Mouse (Mus musculus) MEL (cell line): Measurements from ENCODE around the gene Pip5k1b. TPM values are rescaled to one million over a fixed set of nuclear protein-coding genes. Genes with fewer than 3 reads are reported as not detected.
A peak's percentile ranks its signal among the peaks of the same experiment; 100 is the strongest.

Experiments used
- DNase-seq: peaks from one replicate; pipeline ENCODE4 v3.0.0; 2011; ENCODE audit warnings: low read depth, low spot score
- H3K27ac ChIP-seq: 2 replicates; pipeline ENCODE4 v1.5.1; 2012; ENCODE audit warnings: low read depth, mild to moderate bottlenecking, control low read depth, low read length, moderate library complexity; ENCODE audit not compliant: control insufficient read depth
- H3K27me3 ChIP-seq, 2 experiments: fragments of 150-350 bp in 1 of 2; sonication (generic) in 1 of 2; 2 replicates each; pipeline ENCODE4 v1.6.1; 2012; ENCODE audit warnings: low read length in 2 of 2, mild to moderate bottlenecking in 2 of 2, improper control_type of control experiment in 1 of 2, moderate library complexity in 1 of 2; ENCODE audit not compliant: insufficient read depth in 2 of 2, control insufficient read depth in 1 of 2
- H3K36me3 ChIP-seq, 2 experiments: 2 replicates each; pipeline ENCODE4 v1.6.1; 2012 to 2014; ENCODE audit warnings: low read length in 2 of 2, improper control_type of control experiment in 1 of 2, inconsistent platforms in 1 of 2, mild to moderate bottlenecking in 1 of 2; ENCODE audit not compliant: insufficient read depth in 2 of 2, control insufficient read depth in 1 of 2
- H3K4me1 ChIP-seq, 2 experiments: fragments of 150-350 bp in 1 of 2; sonication (generic) in 1 of 2; 2 replicates each; pipeline ENCODE4 v1.6.1; 2012; ENCODE audit warnings: low read length in 2 of 2, improper control_type of control experiment in 1 of 2, mild to moderate bottlenecking in 1 of 2; ENCODE audit not compliant: insufficient read depth in 2 of 2, control insufficient read depth in 1 of 2
- H3K4me3 ChIP-seq, 2 experiments: fragments of 150-350 bp in 1 of 2; sonication (generic) in 1 of 2; 2 replicates each; pipeline ENCODE4 v1.5.1; 2012; ENCODE audit warnings: low read depth in 2 of 2, low read length in 2 of 2, mild to moderate bottlenecking in 2 of 2, moderate library complexity in 2 of 2, control low read depth in 1 of 2, improper control_type of control experiment in 1 of 2; ENCODE audit not compliant: control insufficient read depth in 1 of 2, insufficient read depth in 1 of 2
- H3K79me2 ChIP-seq: 2 replicates; pipeline ENCODE4 v1.6.1; 2012; ENCODE audit warnings: mild to moderate bottlenecking, low read length, moderate library complexity; ENCODE audit not compliant: control insufficient read depth, poor library complexity, insufficient read depth
- H3K9ac ChIP-seq: 2 replicates; pipeline ENCODE4 v1.6.1; 2012; ENCODE audit warnings: low read depth, mild to moderate bottlenecking, control low read depth, low read length, moderate library complexity; ENCODE audit not compliant: control insufficient read depth, poor library complexity, severe bottlenecking
- H3K9me3 ChIP-seq: fragments of 150-350 bp; sonication (generic); replicated peaks from 2 replicates; pipeline ENCODE4 v1.6.1; 2012; ENCODE audit warnings: mild to moderate bottlenecking, low read length, improper control_type of control experiment, moderate library complexity; ENCODE audit not compliant: insufficient read depth
- BHLHE40 ChIP-seq: IDR thresholded peaks from 2 replicates; pipeline ENCODE4 v1.6.1; 2012; ENCODE audit warnings: low read depth, mild to moderate bottlenecking, inconsistent platforms, low read length, improper control_type of control experiment, borderline replicate concordance
- E2F4 ChIP-seq: IDR thresholded peaks from 2 replicates; pipeline ENCODE4 v1.6.1; 2011; ENCODE audit warnings: low read depth, low read length, improper control_type of control experiment, borderline replicate concordance
- ELF1 ChIP-seq: IDR thresholded peaks from 2 replicates; pipeline ENCODE4 v1.6.1; 2014; ENCODE audit warnings: low read depth, mild to moderate bottlenecking, inconsistent platforms, low read length, improper control_type of control experiment, moderate library complexity
- GATA1 ChIP-seq: IDR thresholded peaks from 2 replicates; pipeline ENCODE4 v1.6.1; 2011; ENCODE audit warnings: low read depth, low read length, improper control_type of control experiment
- HCFC1 ChIP-seq: IDR thresholded peaks from 2 replicates; pipeline ENCODE4 v1.6.1; 2012; ENCODE audit warnings: low read depth, mild to moderate bottlenecking, inconsistent platforms, low read length, improper control_type of control experiment, moderate library complexity
- KAT2A ChIP-seq: conservative IDR thresholded peaks from 2 replicates; pipeline ENCODE4 v1.6.1; 2012; ENCODE audit warnings: low read depth, low read length, improper control_type of control experiment, inconsistent platforms
- MAFK ChIP-seq: IDR thresholded peaks from 2 replicates; pipeline ENCODE4 v1.6.1; 2011; ENCODE audit warnings: low read depth, mild to moderate bottlenecking, low read length, improper control_type of control experiment, borderline replicate concordance
- MAX ChIP-seq: IDR thresholded peaks from 2 replicates; pipeline ENCODE4 v1.6.1; 2011; ENCODE audit warnings: low read length, improper control_type of control experiment
- MEF2A ChIP-seq: IDR thresholded peaks from 2 replicates; pipeline ENCODE4 v1.6.1; 2014; ENCODE audit warnings: low read depth, mild to moderate bottlenecking, inconsistent platforms, low read length, improper control_type of control experiment; ENCODE audit not compliant: poor library complexity, insufficient replicate concordance, severe bottlenecking; ENCODE audit errors: extremely low read depth
- MYB ChIP-seq: IDR thresholded peaks from 2 replicates; pipeline ENCODE4 v1.6.1; 2011; ENCODE audit warnings: mild to moderate bottlenecking, low read depth, low read length, improper control_type of control experiment
- NELFE ChIP-seq: IDR thresholded peaks from 2 replicates; pipeline ENCODE4 v1.6.1; 2011; ENCODE audit warnings: low read depth, low read length, improper control_type of control experiment
- RCOR1 ChIP-seq: IDR thresholded peaks from 2 replicates; pipeline ENCODE4 v1.6.1; 2012; ENCODE audit warnings: low read depth, mild to moderate bottlenecking, inconsistent platforms, low read length, improper control_type of control experiment
- SIN3A ChIP-seq: IDR thresholded peaks from 2 replicates; pipeline ENCODE4 v1.6.1; 2012; ENCODE audit warnings: low read length, improper control_type of control experiment, inconsistent platforms
- SMC3 ChIP-seq: IDR thresholded peaks from 2 replicates; pipeline ENCODE4 v1.6.1; 2011; ENCODE audit warnings: low read depth, low read length, improper control_type of control experiment
- TCF12 ChIP-seq: IDR thresholded peaks from 2 replicates; pipeline ENCODE4 v1.6.1; 2014; ENCODE audit warnings: low read depth, mild to moderate bottlenecking, inconsistent platforms, low read length, improper control_type of control experiment, moderate library complexity
- UBTF ChIP-seq: IDR thresholded peaks from 2 replicates; pipeline ENCODE4 v1.6.1; 2012; ENCODE audit warnings: low read depth, mild to moderate bottlenecking, inconsistent platforms, low read length, improper control_type of control experiment, moderate library complexity, borderline replicate concordance; ENCODE audit not compliant: insufficient read depth
- ZC3H11A ChIP-seq: IDR thresholded peaks from 2 replicates; pipeline ENCODE4 v1.6.1; 2012; ENCODE audit warnings: low read depth, mild to moderate bottlenecking, inconsistent platforms, low read length, improper control_type of control experiment
- polyA plus RNA-seq, 2 experiments: library from polyadenylated mRNA; stranded (reverse) in 1 of 2; unstranded in 1 of 2; fragments of >175 nt in 1 of 2; fragments of >200 nt in 1 of 2; gene quantifications; 2 replicates each; pipeline versions ENCODE4 v1.2.1 to v1.2.4; 2012; ENCODE audit warnings: low replicate concordance in 2 of 2, low read depth in 1 of 2; ENCODE audit not compliant: insufficient read length in 2 of 2, insufficient read depth in 1 of 2, missing spikeins in 1 of 2
- total RNA-seq: library from RNA; depleted of rRNA; stranded (reverse); fragments of 300-350 nt; gene quantifications from 2 replicates; pipeline ENCODE4 v1.2.3, GENCODE M21; 2012

The Pip5k1b gene
- total and polyA plus RNA-seq, 3 experiments, result 3.4 to 10.0 TPM; not detected in 1

DNA sequence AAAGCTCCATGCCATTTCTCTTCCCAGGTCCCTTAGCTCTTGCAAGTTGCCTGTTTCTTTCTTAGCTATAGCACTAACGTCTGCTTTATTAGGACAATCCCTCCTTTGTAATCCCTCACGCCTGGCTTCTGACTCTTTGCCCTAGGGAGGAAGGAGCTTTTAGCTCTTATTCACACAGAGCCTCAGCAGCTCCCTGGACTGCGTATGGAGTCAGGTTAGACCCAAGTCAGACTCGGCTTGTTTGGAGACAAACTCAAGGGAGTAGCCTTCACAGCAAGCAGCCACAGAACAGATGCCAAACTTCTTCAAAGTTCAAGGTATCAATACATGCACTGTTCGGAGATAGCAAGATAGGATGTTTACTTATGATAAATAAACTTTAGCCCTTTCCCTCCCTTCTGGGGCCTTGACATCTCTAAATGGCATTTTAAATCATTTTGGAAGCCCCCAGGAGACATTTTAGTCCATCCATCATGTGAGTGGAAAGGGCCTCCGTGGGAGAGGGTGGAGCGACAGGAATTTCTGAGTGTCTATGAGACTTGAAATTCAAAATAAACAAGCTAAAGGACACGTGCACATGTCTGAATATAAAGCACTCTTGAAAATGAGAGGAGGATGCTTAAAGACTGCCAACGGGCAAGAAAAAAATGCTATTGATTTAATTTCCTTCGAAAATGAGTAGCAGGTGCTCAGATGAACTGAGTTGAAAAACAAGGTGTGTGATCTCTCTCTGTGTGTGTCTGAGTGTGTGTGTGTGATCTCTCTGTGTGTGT is 231.6 kb downstream of the Pip5k1b start:
- Histone ChIP-seq H3K4me1 (peaks cover 8 to 12% of the 10 kb centered on the region in 2 experiments), H3K79me2 (no peaks in the 10 kb centered on the region), H3K27me3 (no peaks in the 10 kb centered on the region), H3K9ac (no peak overlapping the region), H3K4me3 (no peak overlapping the region), H3K36me3 (peaks cover 0 to 10% of the 10 kb centered on the region in 2 experiments; a peak in 2 of 4 replicates), H3K27ac (no peak overlapping the region), H3K9me3 (no peaks in the 10 kb centered on the region)
- TF ChIP-seq SMC3 (no peak), HCFC1 (no peak), KAT2A (no peak), MAX (no peak)
- DNase-seq, result no peak

DNA sequence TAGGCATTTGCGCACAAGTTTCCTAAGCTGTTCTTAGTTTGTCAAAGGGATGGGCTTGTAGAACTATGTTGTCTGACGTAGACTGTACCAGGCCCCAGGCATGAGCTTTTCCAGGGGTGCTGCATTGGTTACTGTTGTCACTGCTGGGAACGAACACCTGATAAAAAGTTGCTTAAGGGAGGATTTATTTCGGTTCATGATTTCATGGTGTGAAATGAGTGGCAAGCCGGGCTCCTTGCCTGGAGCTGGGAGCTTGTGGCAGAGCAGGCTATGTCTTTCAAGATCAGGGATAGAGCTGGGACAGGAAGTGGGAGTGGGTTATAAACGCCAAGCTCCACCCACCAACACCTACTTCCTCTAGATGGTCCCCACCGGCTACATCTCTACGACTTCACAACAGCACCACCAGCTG is 233.8 kb downstream of the Pip5k1b start:
- Histone ChIP-seq H3K4me1 (no peaks in the 10 kb centered on the region), H3K27me3 (no peaks in the 10 kb centered on the region), H3K9ac (no peak overlapping the region), H3K79me2 (no peaks in the 10 kb centered on the region), H3K36me3 (no peaks in the 10 kb centered on the region), H3K4me3 (no peak overlapping the region), H3K27ac (no peak overlapping the region), H3K9me3 (no peaks in the 10 kb centered on the region)
- DNase-seq, result peak; percentile 20
- TF ChIP-seq TCF12 (no peak), BHLHE40 (no peak), MEF2A (no peak), KAT2A (no peak), ELF1 (no peak), MYB (no peak), E2F4 (no peak), MAFK (no peak), SIN3A (no peak), UBTF (no peak), GATA1 (no peak), ZC3H11A (no peak), RCOR1 (no peak), NELFE (no peak)
